Mouse (Mus musculus): ENCODE results near the gene Taok3. TPM values are rescaled to one million over a fixed set of nuclear protein-coding genes. Genes with fewer than 3 reads are reported as not detected.

Gene Taok3
- total and polyA plus RNA-seq, 2 experiments from 2014 or later: 30.1 to 61.9 TPM

GRCm38 (mm10) chr5:117274817-117275216 is 154.9 kb downstream of the Taok3 start:
- Histone ChIP-seq H3K27me3 (ENCODE audit: insufficient read depth, low read length) (no peaks in the 10 kb centered on the region), H3K4me3 (ENCODE audit: low read depth, low read length) (no peak overlapping the region), H3K27ac (ENCODE audit: low read depth, low read length) (no peak overlapping the region), H3K4me2 (ENCODE audit: low read depth, low read length, poor library complexity, severe bottlenecking) (no peak overlapping the region), H3K4me1 (ENCODE audit: insufficient read depth, low read length) (no peaks in the 10 kb centered on the region), H3K9ac (replicated peaks; ENCODE audit: low read length, poor library complexity, severe bottlenecking) (no peak overlapping the region), H3K36me3 (ENCODE audit: insufficient read depth, low read length) (peaks cover 23% of the 10 kb centered on the region), H3K9me3 (ENCODE audit: low read length) (no peaks in the 10 kb centered on the region)
- ATAC-seq (ENCODE audit: low FRiP score) (no peak), DNase-seq (ENCODE audit: low spot score) (peak; percentile 19)
- WGBS: 56% methylated on average over 5 of the region's 5 CpGs
- peak; percentile 71 for TF ChIP-seq CTCF (IDR thresholded peaks at IDR 0.05)

- DNase-seq (ENCODE audit: low spot score): peak; percentile 48
- H3K9me3 ChIP-seq (ENCODE audit: low read length): no peaks in the 10 kb centered on the region
Observed at GRCm38 (mm10) chr5:117277784-117278183, 157.9 kb downstream of the Taok3 start.

DNA sequence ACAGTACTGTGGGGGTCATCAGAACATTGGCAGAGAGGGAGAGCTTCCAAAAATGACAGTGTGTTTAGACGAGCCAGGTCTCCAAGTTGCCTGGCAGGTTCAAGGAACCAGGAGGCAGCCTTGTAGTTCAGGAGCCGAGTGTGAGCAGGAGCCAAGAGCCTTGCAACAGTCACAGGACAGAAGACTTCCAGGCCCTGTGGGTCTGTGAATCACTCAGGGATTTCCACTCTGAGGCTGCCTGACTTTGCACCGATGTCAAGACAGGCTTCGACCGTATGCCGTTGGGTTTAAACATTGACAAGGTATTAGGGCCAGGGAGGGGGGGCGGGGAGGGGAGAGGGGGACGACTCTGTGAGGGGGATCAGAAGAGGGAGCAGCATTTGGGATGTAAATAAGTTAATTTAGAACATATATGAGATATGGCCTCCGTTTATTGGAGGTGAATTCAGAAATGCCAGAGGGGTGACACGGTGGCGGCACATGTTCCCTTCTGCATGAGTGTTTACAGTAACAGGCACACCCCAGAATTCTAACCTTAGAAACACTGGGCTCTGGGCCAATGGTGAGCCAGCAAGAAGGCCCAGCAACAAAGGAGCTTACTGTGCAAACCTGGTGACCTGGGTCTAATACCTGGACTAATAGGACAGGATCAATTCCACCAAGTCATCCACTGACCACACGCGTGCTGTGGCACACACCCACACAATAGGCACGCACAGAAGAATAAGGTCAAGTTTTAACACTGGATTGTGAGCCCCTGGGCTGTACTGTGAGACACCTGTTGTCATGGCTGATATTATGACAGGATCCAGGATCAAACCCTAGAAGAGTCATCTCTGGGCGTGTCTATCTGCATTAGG is 159.1 kb downstream of the Taok3 start:
- TF ChIP-seq CTCF (IDR thresholded peaks at IDR 0.05): no peak
- Histone ChIP-seq H3K27me3 (ENCODE audit: insufficient read depth, low read length) (no peaks in the 10 kb centered on the region), H3K9ac (replicated peaks; ENCODE audit: low read length, poor library complexity, severe bottlenecking) (no peak overlapping the region), H3K4me3 (ENCODE audit: low read depth, low read length) (no peak overlapping the region), H3K4me2 (ENCODE audit: low read depth, low read length, poor library complexity, severe bottlenecking) (no peak overlapping the region), H3K4me1 (ENCODE audit: insufficient read depth, low read length) (no peaks in the 10 kb centered on the region), H3K27ac (ENCODE audit: low read depth, low read length) (no peak overlapping the region), H3K9me3 (ENCODE audit: low read length) (no peaks in the 10 kb centered on the region), H3K36me3 (ENCODE audit: insufficient read depth, low read length) (peaks cover 3% of the 10 kb centered on the region)
- no peak for DNase-seq (ENCODE audit: low spot score)
- no peak for ATAC-seq (ENCODE audit: low FRiP score)
- WGBS: 90% methylated on average over 15 of the region's 15 CpGs

More at GRCm38 (mm10) chr5:117277784-117278183, 157.9 kb downstream of the Taok3 start:
- Histone ChIP-seq H3K27me3 (ENCODE audit: insufficient read depth, low read length) (no peaks in the 10 kb centered on the region), H3K4me2 (ENCODE audit: low read depth, low read length, poor library complexity, severe bottlenecking) (no peak overlapping the region), H3K9ac (replicated peaks; ENCODE audit: low read length, poor library complexity, severe bottlenecking) (no peak overlapping the region), H3K27ac (ENCODE audit: low read depth, low read length) (no peak overlapping the region), H3K4me3 (ENCODE audit: low read depth, low read length) (no peak overlapping the region), H3K36me3 (ENCODE audit: insufficient read depth, low read length) (peaks cover 3% of the 10 kb centered on the region), H3K4me1 (ENCODE audit: insufficient read depth, low read length) (no peaks in the 10 kb centered on the region)
- ATAC-seq (ENCODE audit: low FRiP score): no peak
- TF ChIP-seq CTCF (IDR thresholded peaks at IDR 0.05): peak; percentile 56
- WGBS: 96% methylated on average over 6 of the region's 6 CpGs

DNA sequence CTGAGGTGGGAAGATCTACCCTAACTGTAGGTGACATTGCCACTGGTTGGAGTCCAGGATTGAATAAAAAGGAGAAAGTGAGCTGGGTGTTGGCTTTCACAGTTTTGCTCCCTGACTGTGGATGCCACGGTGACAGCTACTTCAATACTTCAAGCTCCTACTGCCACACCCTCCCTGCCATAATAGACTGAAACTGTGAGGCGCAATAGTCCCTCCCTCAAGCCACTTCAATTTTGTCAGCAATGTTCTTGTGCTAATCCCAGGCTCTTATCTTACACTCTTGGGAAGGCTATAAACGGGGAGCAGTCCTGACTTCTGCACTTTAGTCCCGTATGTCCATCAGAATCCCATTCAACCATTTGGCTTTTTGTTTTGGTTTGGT is 159.7 kb downstream of the Taok3 start:
- no peak overlapping the region for H3K9ac ChIP-seq (replicated peaks; ENCODE audit: low read length, poor library complexity, severe bottlenecking)
- H3K9me3 ChIP-seq (ENCODE audit: low read length): no peaks in the 10 kb centered on the region
- no peak overlapping the region for H3K4me2 ChIP-seq (ENCODE audit: low read depth, low read length, poor library complexity, severe bottlenecking)
- no peak overlapping the region for H3K27ac ChIP-seq (ENCODE audit: low read depth, low read length)
- no peaks in the 10 kb centered on the region for H3K4me1 ChIP-seq (ENCODE audit: insufficient read depth, low read length)
- no peak for TF ChIP-seq CTCF (IDR thresholded peaks at IDR 0.05)
- no peak overlapping the region for H3K4me3 ChIP-seq (ENCODE audit: low read depth, low read length)
- WGBS: 79% methylated on average over 4 of the region's 4 CpGs
- peaks cover 8% of the 10 kb centered on the region for H3K36me3 ChIP-seq (ENCODE audit: insufficient read depth, low read length)
- ATAC-seq (ENCODE audit: low FRiP score) (no peak), DNase-seq (ENCODE audit: low spot score) (no peak)
- no peaks in the 10 kb centered on the region for H3K27me3 ChIP-seq (ENCODE audit: insufficient read depth, low read length)

- Histone ChIP-seq H3K9ac (replicated peaks; ENCODE audit: low read length, poor library complexity, severe bottlenecking) (no peak overlapping the region), H3K4me1 (ENCODE audit: insufficient read depth, low read length) (peaks cover 4% of the 10 kb centered on the region; the same call in 1 of the 2 replicates), H3K36me3 (ENCODE audit: insufficient read depth, low read length) (peaks cover 14% of the 10 kb centered on the region), H3K27me3 (ENCODE audit: insufficient read depth, low read length) (no peaks in the 10 kb centered on the region), H3K4me2 (ENCODE audit: low read depth, low read length, poor library complexity, severe bottlenecking) (no peak overlapping the region), H3K9me3 (ENCODE audit: low read length) (no peaks in the 10 kb centered on the region), H3K4me3 (ENCODE audit: low read depth, low read length) (no peak overlapping the region), H3K27ac (ENCODE audit: low read depth, low read length) (no peak overlapping the region)
- TF ChIP-seq CTCF (IDR thresholded peaks at IDR 0.05): peak; percentile 57
- WGBS: 92% methylated on average over 10 of the region's 10 CpGs
- ATAC-seq (ENCODE audit: low FRiP score): no peak
- DNase-seq (ENCODE audit: low spot score): no peak
Observed at GRCm38 (mm10) chr5:117281536-117281935, 161.6 kb downstream of the Taok3 start.

- DNase-seq (ENCODE audit: low spot score) (no peak), ATAC-seq (ENCODE audit: low FRiP score) (no peak)
- Histone ChIP-seq H3K4me2 (ENCODE audit: low read depth, low read length, poor library complexity, severe bottlenecking) (no peak overlapping the region), H3K36me3 (ENCODE audit: insufficient read depth, low read length) (peaks cover 14% of the 10 kb centered on the region), H3K4me3 (ENCODE audit: low read depth, low read length) (no peak overlapping the region), H3K9ac (replicated peaks; ENCODE audit: low read length, poor library complexity, severe bottlenecking) (no peak overlapping the region), H3K27me3 (ENCODE audit: insufficient read depth, low read length) (no peaks in the 10 kb centered on the region), H3K27ac (ENCODE audit: low read depth, low read length) (no peak overlapping the region), H3K9me3 (ENCODE audit: low read length) (no peaks in the 10 kb centered on the region), H3K4me1 (ENCODE audit: insufficient read depth, low read length) (peaks cover 4% of the 10 kb centered on the region; the same call in 1 of the 2 replicates)
- peak; percentile 29; the same call in 1 of the 2 replicates for TF ChIP-seq CTCF (IDR thresholded peaks at IDR 0.05)
- 91% methylated on average over 8 of the region's 8 CpGs for WGBS
Observed at GRCm38 (mm10) chr5:117282360-117282759, 162.4 kb downstream of the Taok3 start.

All from midbrain, postnatal 0 days (tissue).